Mouse (Mus musculus) spleen, embryonic (tissue): Measurements from ENCODE around the gene Syncrip.

ENCODE experiments used
- CTCF ChIA-PET: fragments of 350-600 bp; sonication (Branson Sonifier 250); formaldehyde crosslinking; loops from one replicate; lab custom pipeline; 2022; lab: Charles Lee

Gene Syncrip

DNA sequence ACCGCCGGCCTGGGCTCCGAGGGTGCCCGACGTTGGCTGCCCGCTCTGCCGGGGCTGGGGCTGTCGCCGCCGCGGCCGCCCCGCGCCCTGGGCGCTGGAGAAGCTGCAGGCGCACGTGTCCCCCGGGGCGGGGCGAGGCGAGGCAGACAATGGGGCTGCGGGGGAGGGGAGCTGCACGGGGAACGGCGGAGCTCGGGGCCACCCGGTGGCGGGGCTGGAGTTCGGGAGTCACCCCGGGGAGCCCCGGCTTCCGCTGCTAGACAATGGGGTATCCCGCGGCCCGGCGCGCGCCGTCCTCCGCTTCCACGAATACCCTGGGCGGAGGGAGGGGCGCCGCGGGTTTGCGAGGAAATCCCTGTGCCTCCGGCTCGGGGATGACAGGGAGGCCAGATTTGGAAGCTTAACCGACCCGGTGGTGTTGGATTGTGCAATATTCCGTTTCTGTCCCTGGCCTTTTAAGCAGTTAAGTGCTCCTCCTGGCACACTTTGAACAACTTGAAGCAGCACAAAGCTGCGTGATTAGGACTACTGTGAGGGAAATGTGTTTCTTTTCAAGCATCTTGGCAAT is 539 bp upstream of the Syncrip start:
- CTCF ChIA-PET = interaction anchor here (0.6 to 1.3 kb wide), 5 partner anchors 22 to 1205 kb away, joined by 3 to 4 read pairs (median 3); no protein-coding TSS in a partner anchor

DNA sequence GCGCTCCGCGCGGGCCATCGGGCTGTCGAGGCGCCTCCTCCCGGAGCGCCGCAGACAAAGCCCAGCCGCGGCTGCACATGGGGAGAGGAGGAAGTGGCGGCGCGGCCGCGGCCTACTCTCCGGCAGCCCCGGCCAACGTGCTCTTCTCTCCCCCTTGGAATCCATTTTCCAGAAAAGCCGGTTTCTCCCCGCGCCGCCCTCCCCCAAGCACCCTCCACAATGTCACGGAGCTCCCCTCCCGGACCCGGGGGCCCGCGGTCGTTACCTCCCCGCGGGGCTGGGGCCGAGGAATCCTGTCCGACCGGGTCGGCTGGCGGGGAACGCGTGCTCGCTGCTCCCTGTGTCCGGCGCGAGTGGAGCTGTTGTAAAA is 598 bp downstream of the Syncrip start:
- CTCF ChIA-PET = interaction anchor here (0.6 to 1.2 kb wide), 3 partner anchors 42 to 1587 kb away, joined by 3 to 4 read pairs (median 3); no protein-coding TSS in a partner anchor

DNA sequence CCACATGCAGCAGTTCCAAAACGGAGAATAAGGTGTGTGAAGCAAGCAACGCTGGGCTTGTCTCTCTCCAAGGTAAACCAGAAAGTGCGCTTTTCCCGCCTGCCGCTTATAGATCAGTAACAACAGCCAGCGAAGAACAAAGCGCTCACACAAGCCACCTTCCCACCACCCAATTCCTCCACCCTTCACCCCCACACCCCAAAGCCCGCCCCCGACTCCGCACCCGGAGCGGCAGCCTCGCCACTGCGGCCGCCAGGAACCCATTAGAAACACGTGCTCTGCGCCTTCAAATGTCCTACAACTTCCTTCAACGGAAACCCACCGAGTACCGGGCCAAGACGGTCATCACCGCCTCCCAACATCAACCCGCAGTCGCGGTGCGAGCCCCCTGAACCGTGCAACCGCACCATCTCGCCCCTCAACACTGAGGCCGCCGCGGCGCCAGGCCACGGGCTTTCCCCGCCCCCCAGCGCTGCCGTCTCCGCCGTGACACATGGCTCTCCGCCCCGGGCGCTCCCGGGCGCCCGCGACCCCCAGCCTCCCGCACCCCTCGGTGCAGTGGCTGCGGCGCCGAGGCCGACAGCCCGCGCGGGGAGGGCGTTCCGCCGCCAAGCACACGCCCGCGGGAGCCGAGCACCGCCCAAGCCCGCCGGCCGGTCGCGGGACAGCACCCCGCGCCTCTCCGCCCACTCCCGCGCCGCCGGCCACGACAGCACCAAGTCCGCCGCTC is 1.1 kb downstream of the Syncrip start:
- CTCF ChIA-PET = interaction anchor here (1.2 kb wide), 1 partner anchor 42 kb away, joined by 4 read pairs; no protein-coding TSS in a partner anchor

DNA sequence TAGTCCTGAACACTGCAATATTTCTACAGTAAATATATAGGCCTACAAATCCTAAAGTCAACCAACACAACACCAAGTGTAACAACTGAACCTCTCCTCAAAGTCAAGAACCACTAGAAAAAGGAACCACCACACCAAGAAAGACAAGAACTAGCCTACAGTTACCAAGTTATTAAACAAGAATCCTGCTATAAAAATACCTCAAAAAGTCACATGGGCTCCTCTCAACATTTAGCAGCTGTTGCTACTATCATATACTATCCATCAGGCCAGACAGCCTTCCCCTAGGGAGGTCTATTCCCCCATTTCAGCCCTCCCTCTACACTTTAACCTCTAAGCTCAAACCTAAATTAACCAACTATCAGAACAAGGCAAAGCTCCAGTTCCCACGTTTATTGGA is 2.3 kb downstream of the Syncrip start:
- CTCF ChIA-PET = no interaction called here

DNA sequence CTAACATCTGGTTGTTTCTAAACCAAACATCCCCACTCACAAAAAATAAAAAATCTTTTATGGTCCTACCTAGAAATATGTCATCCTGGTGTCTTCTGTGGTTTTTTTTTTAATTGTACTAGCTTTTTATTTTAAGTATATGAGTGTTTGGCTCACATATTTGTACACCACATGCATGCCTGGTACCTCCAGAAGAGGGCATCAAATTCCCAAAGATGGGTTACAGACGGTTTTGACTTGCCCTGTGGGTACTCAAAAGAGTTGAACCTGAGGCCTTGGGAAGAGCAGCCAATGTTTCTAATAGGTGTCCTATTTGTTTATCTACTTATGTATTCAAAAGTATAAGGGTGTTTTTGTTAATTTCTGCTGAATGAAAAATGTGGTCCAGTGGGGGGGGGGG is 6.2 kb downstream of the Syncrip start:
- CTCF ChIA-PET = no interaction called here

DNA sequence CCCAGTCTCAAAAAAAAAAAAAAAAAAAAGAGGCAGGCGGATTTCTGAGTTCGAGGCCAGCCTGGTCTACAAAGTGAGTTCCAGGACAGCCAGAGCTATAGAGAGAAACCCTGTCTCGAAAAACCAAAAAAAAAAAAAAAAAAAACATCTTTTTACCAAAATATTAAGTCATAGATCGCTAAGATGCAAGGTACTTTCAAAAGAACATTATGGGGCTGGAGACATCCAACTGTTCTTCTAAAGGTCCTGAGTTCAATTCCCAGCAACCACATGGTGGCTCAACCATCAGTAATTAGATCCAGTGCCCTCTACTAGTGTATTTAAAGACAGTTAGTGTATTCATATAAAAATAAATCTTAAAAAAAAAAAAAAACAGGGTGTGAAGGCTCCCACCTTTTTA is 21.4 kb downstream of the Syncrip start:
- CTCF ChIA-PET = interaction anchor here (0.6 to 0.9 kb wide), 2 partner anchors 19 to 66 kb away, joined by 4 to 19 read pairs; no protein-coding TSS in a partner anchor

DNA sequence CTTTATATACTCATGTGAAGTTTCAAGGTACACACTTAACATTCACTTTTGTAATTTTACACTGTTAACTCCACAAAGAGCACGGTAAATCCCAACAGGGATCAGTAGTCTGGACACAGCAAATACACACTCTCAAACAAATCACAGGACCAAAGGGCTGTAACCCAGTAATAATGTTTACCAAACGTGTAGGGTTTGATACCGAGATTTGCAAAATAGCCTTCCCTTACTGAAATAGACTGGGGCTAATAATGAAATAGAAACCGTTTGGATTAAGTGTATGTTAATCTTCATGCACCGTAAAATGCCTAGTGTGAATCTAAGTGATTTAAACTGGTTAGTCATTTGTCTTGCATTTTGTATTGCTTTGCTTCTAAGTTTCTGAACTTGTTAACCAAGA is 42.4 kb downstream of the Syncrip start:
- CTCF ChIA-PET = interaction anchor here (0.6 kb wide), 1 partner anchor 1242 kb away, joined by 8 read pairs; no protein-coding TSS in a partner anchor

DNA sequence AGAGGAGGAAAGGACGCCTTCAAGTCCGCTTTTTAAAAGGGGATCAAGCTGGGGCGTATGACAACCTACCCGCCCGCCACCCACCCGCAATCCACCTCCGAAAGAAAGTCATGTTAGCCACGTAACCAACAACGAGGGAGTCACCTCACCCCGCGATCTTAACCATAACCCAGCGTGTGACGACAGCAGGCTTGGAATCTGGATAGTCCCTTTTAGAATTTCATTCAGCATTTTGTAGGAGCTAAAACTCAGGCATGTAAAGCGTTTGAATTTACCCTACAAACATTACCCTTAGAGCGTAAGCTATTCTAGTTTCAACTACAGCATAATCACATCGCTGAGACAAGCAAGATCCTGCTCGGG is 43.2 kb downstream of the Syncrip start:
- CTCF ChIA-PET = interaction anchor here (1.2 kb wide), 1 partner anchor 9 kb away, joined by 3 read pairs; no protein-coding TSS in a partner anchor

DNA sequence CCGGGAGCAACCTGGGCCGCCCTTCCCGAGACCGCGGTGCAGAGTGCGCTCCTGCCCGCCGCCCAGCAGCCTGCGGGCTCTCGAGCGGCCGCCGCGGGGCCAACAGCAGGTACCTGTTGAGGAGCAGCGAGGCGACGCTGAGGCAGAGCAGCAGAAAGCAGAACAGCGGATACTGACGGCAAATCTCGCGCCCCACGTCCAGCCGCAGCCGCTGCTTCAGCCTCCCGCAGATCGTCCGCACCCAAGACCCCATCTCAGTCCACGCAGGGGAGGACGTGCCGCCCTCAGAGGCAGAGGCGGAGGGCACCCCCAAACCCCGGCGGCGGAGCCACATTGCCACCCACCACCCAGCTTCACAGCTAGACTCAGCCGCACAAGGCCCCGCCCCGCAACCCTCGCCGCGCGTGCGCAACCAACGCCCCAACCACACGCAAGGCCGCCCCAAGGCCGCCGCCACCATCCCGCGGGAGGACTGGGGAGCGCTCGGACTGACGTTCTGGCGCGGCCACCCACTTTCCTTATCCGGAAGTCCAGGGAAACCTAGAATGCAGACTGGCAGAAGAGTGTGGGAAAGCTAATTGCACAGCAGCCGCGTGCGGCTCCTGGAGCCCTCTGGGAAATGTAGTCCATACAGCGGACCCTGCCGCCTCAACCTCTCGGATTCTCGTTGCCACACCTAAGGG is 43.7 kb downstream of the Syncrip start, which contains the start of gene Snx14:
Gene Snx14, minus strand, starts transcription at position 404 of the 683 bp plus-strand sequence.
- CTCF ChIA-PET = interaction anchor here (1.2 kb wide), 1 partner anchor 10 kb away, joined by 3 read pairs; no protein-coding TSS in a partner anchor

DNA sequence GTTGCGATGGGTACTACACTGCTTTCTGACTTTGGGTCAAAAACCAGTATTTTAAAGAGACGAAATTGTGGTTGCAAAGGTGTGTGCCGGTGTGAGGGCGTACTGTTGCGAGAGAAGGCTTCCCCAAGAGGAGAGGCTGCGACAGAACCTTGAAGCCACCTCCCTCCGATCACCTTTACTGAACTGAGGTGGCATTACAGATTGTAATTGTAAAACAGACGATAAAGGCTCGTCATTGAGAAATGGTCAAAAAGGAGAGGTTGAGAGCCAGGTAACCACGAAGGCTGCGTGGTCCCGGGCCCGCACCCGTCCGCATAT is 44.2 kb downstream of the Syncrip start:
- CTCF ChIA-PET = no interaction called here

DNA sequence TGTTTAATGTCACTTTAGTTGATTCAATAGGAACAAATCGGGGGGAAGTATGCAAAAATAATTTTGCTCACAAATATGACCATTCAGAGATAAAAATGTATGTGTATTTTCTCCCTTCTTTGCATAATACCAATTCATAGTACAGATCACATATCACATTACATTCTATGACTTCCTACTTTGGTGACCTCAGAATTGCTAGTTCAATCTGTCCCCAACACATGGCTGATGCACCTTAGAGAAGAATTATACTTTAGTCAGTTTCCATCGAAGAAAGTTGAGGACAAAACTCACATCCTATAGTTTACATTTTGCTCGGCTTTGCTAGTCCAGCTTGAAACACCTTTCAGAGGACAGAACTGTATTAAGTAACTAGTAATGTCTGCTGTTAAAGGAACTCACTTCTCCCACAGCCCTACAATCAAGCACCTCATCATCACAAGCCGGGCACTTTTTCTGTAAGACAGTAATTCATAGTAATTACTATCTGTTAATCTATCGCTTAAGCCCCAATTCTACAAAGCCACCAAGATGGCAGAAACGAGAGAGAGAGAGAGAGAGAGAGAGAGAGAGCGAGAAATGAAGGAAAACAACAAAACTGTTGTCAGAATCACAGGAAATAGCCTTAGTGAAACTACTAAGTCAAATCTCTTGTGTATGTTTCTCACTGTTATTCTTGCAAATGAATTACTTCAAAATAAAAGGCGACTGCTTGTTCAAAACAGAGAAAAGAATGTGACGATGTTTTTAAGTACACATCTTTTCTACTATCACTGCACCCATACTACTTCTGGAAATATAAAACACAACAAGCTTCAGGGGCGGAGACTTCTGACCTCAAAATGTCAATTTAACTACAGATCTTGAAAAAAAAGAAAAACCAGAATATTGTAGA is 44.8 kb downstream of the Syncrip start:
- CTCF ChIA-PET = no interaction called here

DNA sequence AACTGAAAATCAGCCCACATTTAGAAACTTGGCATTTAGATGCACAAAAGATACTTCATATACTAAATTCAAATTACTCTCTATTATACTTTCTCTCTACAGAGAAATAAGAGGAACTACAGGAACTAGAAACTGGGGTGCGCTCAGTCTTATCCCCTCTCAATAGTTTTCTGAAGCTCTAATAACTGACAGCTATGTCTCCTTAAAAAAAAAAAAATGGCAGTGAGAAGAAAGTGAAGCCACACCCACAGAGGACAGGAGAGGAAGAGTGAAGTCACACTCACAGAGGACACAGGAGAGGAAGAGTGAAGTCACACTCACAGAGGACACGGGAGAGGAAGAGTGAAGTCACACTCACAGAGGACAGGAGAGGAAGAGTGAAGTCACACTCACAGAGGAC is 58.0 kb downstream of the Syncrip start:
- CTCF ChIA-PET = no interaction called here

DNA sequence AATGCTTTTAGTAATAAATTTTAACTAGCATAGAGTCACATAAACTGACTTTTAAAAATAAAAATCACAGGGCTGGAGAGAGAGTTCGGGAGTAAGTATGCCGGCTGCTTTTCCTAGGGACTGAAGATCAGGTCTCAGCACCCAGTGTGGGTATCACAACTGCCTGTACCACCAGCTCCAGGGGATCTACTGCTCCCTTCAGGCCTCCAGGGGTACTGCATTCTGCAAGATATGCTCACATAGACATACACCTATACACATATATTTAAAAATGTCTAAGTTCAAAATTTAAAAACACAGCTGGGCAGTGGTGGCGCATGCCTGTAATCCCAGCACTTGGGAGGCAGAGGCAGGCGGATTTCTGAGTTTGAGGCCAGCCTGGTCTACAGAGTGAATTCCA is 59.9 kb downstream of the Syncrip start:
- CTCF ChIA-PET = no interaction called here

DNA sequence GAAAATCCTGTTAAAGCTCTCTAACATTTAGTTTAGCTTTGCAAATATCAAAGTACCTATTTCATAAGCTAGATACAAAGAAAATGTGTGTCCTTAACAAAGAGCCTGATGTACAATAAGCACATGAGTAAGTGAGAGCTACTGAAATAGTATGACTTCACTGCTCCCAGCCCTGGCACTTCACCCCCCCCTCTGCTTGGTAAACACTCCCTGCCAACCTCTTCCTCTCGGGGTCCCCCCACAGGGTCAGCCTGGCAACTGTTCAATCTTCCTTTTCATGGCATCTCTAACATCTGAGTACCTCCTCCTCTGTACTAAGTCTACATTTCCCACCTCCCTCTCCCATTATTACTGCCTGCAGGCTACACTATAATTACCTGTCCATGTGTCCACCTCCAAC is 65.6 kb downstream of the Syncrip start:
- CTCF ChIA-PET = no interaction called here

DNA sequence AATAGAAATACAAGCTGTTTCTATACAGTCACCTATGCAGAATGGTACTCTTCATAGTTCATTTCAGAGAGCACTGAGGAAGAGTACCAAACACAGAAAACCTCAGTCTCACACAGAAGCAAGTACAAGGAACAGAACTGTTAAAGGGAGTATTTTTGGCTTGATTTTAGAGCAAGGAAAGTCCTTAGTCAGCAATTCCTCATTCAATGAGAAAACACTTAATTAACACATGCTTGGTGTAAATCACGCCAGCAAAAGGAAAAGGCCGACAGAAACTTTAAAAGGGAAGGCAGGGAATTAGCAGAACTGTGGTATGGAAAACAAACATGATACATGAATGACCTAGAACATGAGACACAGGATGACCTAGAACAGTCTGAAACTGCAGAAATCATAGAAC is 72.4 kb downstream of the Syncrip start:
- CTCF ChIA-PET = no interaction called here

DNA sequence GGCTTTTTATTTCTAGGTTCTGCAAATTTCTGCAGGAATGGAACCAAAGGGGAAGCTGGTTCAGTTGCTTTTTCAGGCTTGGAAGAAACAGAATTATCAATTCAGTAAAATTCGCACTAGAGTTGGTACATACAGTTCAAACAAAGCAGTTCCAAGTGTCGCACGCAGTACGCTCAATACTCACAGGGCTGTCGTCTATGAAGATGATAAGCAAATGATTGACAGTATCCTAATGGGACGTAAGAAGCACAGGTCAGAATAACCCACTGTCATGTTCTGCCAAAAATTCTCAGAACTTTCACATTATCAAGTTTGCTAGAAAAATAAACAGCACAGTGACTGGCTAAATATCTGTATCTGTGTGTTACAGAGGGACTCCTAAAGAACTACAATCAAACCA is 77.9 kb downstream of the Syncrip start:
- CTCF ChIA-PET = no interaction called here

DNA sequence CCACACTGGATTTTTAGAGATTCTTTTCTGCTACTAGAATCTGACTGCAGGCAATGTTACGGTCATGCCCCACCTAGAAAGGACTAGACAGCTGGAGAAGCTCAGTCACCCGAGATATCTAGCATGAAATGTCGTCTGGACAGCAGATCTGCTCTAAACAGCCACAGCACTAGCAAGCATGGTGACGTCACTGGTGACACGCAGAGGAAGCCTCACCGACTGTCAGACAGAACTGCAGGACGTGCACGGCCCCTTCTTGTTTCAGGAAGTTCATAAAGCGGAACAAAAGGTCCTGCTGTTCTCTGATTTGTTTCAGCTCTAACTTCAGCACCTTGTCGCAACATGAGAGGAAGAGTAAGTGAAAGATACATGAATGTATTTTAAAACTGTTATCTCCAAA is 78.3 kb downstream of the Syncrip start:
- CTCF ChIA-PET = no interaction called here

DNA sequence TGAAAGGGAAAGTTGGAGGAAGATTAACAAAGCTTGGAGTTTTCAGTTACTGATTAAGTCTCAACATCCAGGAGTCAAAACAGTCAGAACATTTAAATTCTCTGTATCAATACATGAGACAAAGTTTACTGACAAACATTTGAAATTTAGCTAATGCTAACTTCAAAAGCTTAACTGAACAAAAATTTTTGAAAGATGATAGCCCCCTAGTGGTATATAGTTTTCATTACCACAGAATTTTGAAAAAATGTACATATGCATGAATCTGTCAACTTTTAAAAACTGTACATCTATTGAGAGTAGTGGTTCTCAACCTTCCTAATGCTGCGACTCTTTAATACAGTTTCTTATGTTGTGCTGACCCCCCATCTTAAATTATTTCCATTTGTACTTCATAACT is 83.9 kb downstream of the Syncrip start:
- CTCF ChIA-PET = no interaction called here
